Mouse (Mus musculus) E14TG2a.4 (cell line): ENCODE measurements at regions not wholly inside any gene's neighbourhood (a gene's known extent, or its start where the extent isn't known, plus 50 kb on each side); places are given as distances from the start of the nearest gene placed in this dataset.

ENCODE experiments used
- CTCF ChIP-seq: conservative IDR thresholded peaks from 2 replicates; pipeline ENCODE4 v1.5.1; 2014; ENCODE audit warnings: low read length
- NANOG ChIP-seq: IDR thresholded peaks from 2 replicates; pipeline ENCODE4 v1.6.1; 2014; ENCODE audit warnings: borderline replicate concordance, low read length, mixed read lengths

DNA sequence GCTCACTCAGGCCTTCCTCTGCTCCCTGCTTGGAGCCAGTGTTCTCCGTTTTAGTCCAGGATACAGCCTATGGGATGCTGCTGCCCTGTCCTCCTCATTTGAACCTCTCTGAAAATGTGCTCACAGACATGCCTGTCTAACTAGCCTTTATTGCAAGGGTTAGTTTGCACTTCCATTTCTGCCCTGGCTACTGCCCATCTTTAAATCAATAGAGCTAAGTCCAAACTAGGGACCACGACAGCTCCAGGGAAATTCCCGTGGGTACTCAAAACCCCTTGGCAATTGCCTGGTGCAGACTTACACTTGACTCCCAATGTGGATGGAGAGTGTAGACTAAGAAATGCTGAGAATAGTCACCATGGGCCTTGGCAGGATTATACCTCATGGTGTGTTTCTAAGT, 276.4 kb downstream of the Glrx3 start:
- TF ChIP-seq CTCF, result no peak
- TF ChIP-seq NANOG, result no peak
